Mouse (Mus musculus) liver, embryonic 13.5 days (tissue): ENCODE data around the gene Gng2. TPM values are rescaled to one million over a fixed set of nuclear protein-coding genes. Genes with fewer than 3 reads are reported as not detected.

Source experiments
- ATAC-seq: fragments of 200-750 bp; cut with Nextera tagmentation; 2 replicates; pipeline ENCODE4 v1.8.0; 2017; ENCODE audit warnings: low read depth, mild to moderate bottlenecking, moderate number of reproducible peaks, moderate library complexity
- DNase-seq: peaks from one replicate; pipeline ENCODE4 v3.0.0; 2022
- H3K27ac ChIP-seq: fragments of 300-500 bp; sonication (generic); 2 replicates; pipeline ENCODE4 v1.5.1; 2015; ENCODE audit warnings: moderate library complexity, mild to moderate bottlenecking, inconsistent platforms
- H3K27me3 ChIP-seq: fragments of 300-500 bp; sonication (generic); 2 replicates; pipeline ENCODE4 v1.6.1; 2015; ENCODE audit warnings: mild to moderate bottlenecking, inconsistent platforms
- H3K36me3 ChIP-seq: fragments of 300-500 bp; sonication (generic); 2 replicates; pipeline ENCODE4 v1.6.1; 2015; ENCODE audit warnings: mild to moderate bottlenecking, inconsistent platforms
- H3K4me1 ChIP-seq: fragments of 300-500 bp; sonication (generic); replicated peaks from 2 replicates; pipeline ENCODE4 v1.6.1; 2015; ENCODE audit warnings: inconsistent platforms
- H3K4me2 ChIP-seq: fragments of 300-500 bp; sonication (generic); 2 replicates; pipeline ENCODE4 v1.6.1; 2015; ENCODE audit warnings: inconsistent platforms, mild to moderate bottlenecking, moderate library complexity
- H3K4me3 ChIP-seq: fragments of 300-500 bp; sonication (generic); replicated peaks from 2 replicates; pipeline ENCODE4 v1.5.1; 2015; ENCODE audit warnings: mild to moderate bottlenecking, inconsistent platforms
- H3K9ac ChIP-seq: fragments of 300-500 bp; sonication (generic); 2 replicates; pipeline ENCODE4 v1.6.1; 2015; ENCODE audit warnings: mild to moderate bottlenecking, inconsistent platforms
- H3K9me3 ChIP-seq: fragments of 300-500 bp; sonication (generic); replicated peaks from 2 replicates; pipeline ENCODE4 v1.6.1; 2016; ENCODE audit warnings: inconsistent platforms
- WGBS: fragments of 180-500 bp; shearing (Covaris S2); methylation state at CpG from one replicate; pipeline ENCODE4 v1.1.7; 2015; ENCODE audit not compliant: insufficient replicate concordance; 5-methylcytosine and 5-hydroxymethylcytosine counted together
- polyA plus RNA-seq: library from polyadenylated mRNA; unstranded; fragments of >200 nt; fragmentation: Nextera tagmentation; extraction: Ambion mirVana; gene quantifications from 2 replicates; pipeline ENCODE4 v1.2.1, GENCODE M21; 2015

Gng2 gene
- polyA plus RNA-seq, 1 experiment from 2014 or later, result 8.8 TPM

GRCm38 (mm10) chr14:19927879-19928278 is 49.5 kb downstream of the Gng2 start:
- Histone ChIP-seq H3K4me2 (no peak overlapping the region), H3K9ac (no peak overlapping the region), H3K36me3 (no peaks in the 10 kb centered on the region), H3K4me1 (peaks cover 33% of the 10 kb centered on the region), H3K4me3 (no peak overlapping the region), H3K27ac (peak overlapping the region; percentile 39; the same call in 1 of the 2 replicates), H3K27me3 (no peaks in the 10 kb centered on the region), H3K9me3 (no peaks in the 10 kb centered on the region)
- ATAC-seq, result peak; percentile 96
- peak; percentile 39 for DNase-seq
- 16% methylated on average over 6 of the region's 6 CpGs for WGBS

GRCm38 (mm10) chr14:19927156-19927555 is 50.3 kb downstream of the Gng2 start:
- H3K27ac ChIP-seq, result no peak overlapping the region; the same call in 1 of the 2 replicates

GRCm38 (mm10) chr14:19926312-19926711 is 51.1 kb downstream of the Gng2 start:
- Histone ChIP-seq H3K36me3 (no peaks in the 10 kb centered on the region), H3K9ac (no peak overlapping the region), H3K27me3 (no peaks in the 10 kb centered on the region), H3K9me3 (no peaks in the 10 kb centered on the region), H3K27ac (no peak overlapping the region), H3K4me3 (no peak overlapping the region), H3K4me1 (peaks cover 33% of the 10 kb centered on the region), H3K4me2 (no peak overlapping the region)
- no peak for ATAC-seq
- no peak for DNase-seq
- WGBS, result 54% methylated on average over 8 of the region's 8 CpGs

More at GRCm38 (mm10) chr14:19927156-19927555, 50.3 kb downstream of the Gng2 start:
- Histone ChIP-seq H3K4me2 (no peak overlapping the region), H3K27me3 (no peaks in the 10 kb centered on the region), H3K4me1 (peaks cover 33% of the 10 kb centered on the region), H3K9me3 (no peaks in the 10 kb centered on the region), H3K36me3 (no peaks in the 10 kb centered on the region), H3K9ac (no peak overlapping the region), H3K4me3 (no peak overlapping the region)
- DNase-seq, result no peak
- no peak for ATAC-seq
- WGBS, result 68% methylated on average over 2 of the region's 2 CpGs

- Histone ChIP-seq H3K4me1 (peaks cover 33% of the 10 kb centered on the region), H3K9ac (no peak overlapping the region), H3K36me3 (no peaks in the 10 kb centered on the region), H3K9me3 (no peaks in the 10 kb centered on the region), H3K27ac (no peak overlapping the region), H3K4me3 (no peak overlapping the region), H3K27me3 (no peaks in the 10 kb centered on the region), H3K4me2 (no peak overlapping the region)
- DNase-seq, result no peak
- WGBS, result 61% methylated on average over 6 of the region's 6 CpGs
- no peak for ATAC-seq
Measured at GRCm38 (mm10) chr14:19925157-19925556, 52.3 kb downstream of the Gng2 start.

GRCm38 (mm10) chr14:19924086-19924485 is 53.3 kb downstream of the Gng2 start:
- Histone ChIP-seq H3K27me3 (no peaks in the 10 kb centered on the region), H3K36me3 (no peaks in the 10 kb centered on the region), H3K27ac (no peak overlapping the region), H3K4me2 (no peak overlapping the region), H3K4me3 (no peak overlapping the region), H3K9me3 (no peaks in the 10 kb centered on the region), H3K9ac (no peak overlapping the region), H3K4me1 (peaks cover 33% of the 10 kb centered on the region)
- ATAC-seq, result no peak
- 70% methylated on average over 2 of the region's 2 CpGs for WGBS
- DNase-seq, result no peak

- WGBS, result 64% methylated on average over 13 of the region's 13 CpGs
- no peaks in the 10 kb centered on the region for H3K27me3 ChIP-seq
Measured at GRCm38 (mm10) chr14:19920254-19920691, 57.2 kb downstream of the Gng2 start.

GRCm38 (mm10) chr14:19919789-19920188 is 57.6 kb downstream of the Gng2 start:
- no peaks in the 10 kb centered on the region for H3K9me3 ChIP-seq
- no peak overlapping the region for H3K4me3 ChIP-seq
- 66% methylated on average over 7 of the region's 7 CpGs for WGBS
- no peaks in the 10 kb centered on the region for H3K36me3 ChIP-seq
- DNase-seq (no peak), ATAC-seq (no peak)
- no peak overlapping the region for H3K27ac ChIP-seq
- no peaks in the 10 kb centered on the region for H3K4me1 ChIP-seq
- no peak overlapping the region for H3K4me2 ChIP-seq
- no peaks in the 10 kb centered on the region for H3K27me3 ChIP-seq
- no peak overlapping the region for H3K9ac ChIP-seq

More at GRCm38 (mm10) chr14:19920254-19920691, 57.2 kb downstream of the Gng2 start:
- no peak overlapping the region for H3K9ac ChIP-seq
- H3K4me1 ChIP-seq, result peaks cover 5% of the 10 kb centered on the region
- no peak overlapping the region for H3K4me2 ChIP-seq
- H3K4me3 ChIP-seq, result no peak overlapping the region
- no peak overlapping the region for H3K27ac ChIP-seq
- no peak for ATAC-seq
- no peaks in the 10 kb centered on the region for H3K36me3 ChIP-seq
- no peak for DNase-seq
- no peaks in the 10 kb centered on the region for H3K9me3 ChIP-seq

- ATAC-seq (no peak), DNase-seq (no peak)
- no peak overlapping the region for H3K27ac ChIP-seq
- H3K4me2 ChIP-seq, result no peak overlapping the region
- H3K27me3 ChIP-seq, result no peaks in the 10 kb centered on the region
- H3K4me1 ChIP-seq, result no peaks in the 10 kb centered on the region
- H3K9ac ChIP-seq, result no peak overlapping the region
- 74% methylated on average over 7 of the region's 7 CpGs for WGBS
- H3K9me3 ChIP-seq, result no peaks in the 10 kb centered on the region
- no peak overlapping the region for H3K4me3 ChIP-seq
- no peaks in the 10 kb centered on the region for H3K36me3 ChIP-seq
Measured at GRCm38 (mm10) chr14:19917534-19917933, 59.9 kb downstream of the Gng2 start.

- H3K36me3 ChIP-seq, result no peaks in the 10 kb centered on the region
- no peaks in the 10 kb centered on the region for H3K9me3 ChIP-seq
- ATAC-seq (no peak), DNase-seq (no peak)
- H3K9ac ChIP-seq, result no peak overlapping the region
- H3K27ac ChIP-seq, result no peak overlapping the region
- whole genome bisulfite sequencing, result 73% methylated on average over 2 of the region's 2 CpGs
- no peaks in the 10 kb centered on the region for H3K4me1 ChIP-seq
- no peaks in the 10 kb centered on the region for H3K27me3 ChIP-seq
- H3K4me2 ChIP-seq, result no peak overlapping the region
- no peak overlapping the region for H3K4me3 ChIP-seq
Measured at GRCm38 (mm10) chr14:19916315-19916714, 61.1 kb downstream of the Gng2 start.

GRCm38 (mm10) chr14:19912891-19913290 is 64.5 kb downstream of the Gng2 start:
- H3K4me2 ChIP-seq, result no peak overlapping the region
- H3K27me3 ChIP-seq, result no peaks in the 10 kb centered on the region
- H3K4me3 ChIP-seq, result no peak overlapping the region
- H3K27ac ChIP-seq, result no peak overlapping the region
- WGBS, result 59% methylated on average over 3 of the region's 3 CpGs
- ATAC-seq (no peak), DNase-seq (no peak)
- H3K9ac ChIP-seq, result no peak overlapping the region
- no peaks in the 10 kb centered on the region for H3K4me1 ChIP-seq
- no peaks in the 10 kb centered on the region for H3K36me3 ChIP-seq
- H3K9me3 ChIP-seq, result no peaks in the 10 kb centered on the region

- Histone ChIP-seq H3K36me3 (no peaks in the 10 kb centered on the region), H3K4me1 (no peaks in the 10 kb centered on the region), H3K4me2 (no peak overlapping the region), H3K27ac (no peak overlapping the region), H3K4me3 (no peak overlapping the region), H3K27me3 (no peaks in the 10 kb centered on the region), H3K9ac (no peak overlapping the region), H3K9me3 (no peaks in the 10 kb centered on the region)
- WGBS, result 70% methylated on average over 5 of the region's 5 CpGs
- no peak for ATAC-seq
- no peak for DNase-seq
Measured at GRCm38 (mm10) chr14:19905615-19906014, 71.8 kb downstream of the Gng2 start.

- Histone ChIP-seq H3K27ac (no peak overlapping the region), H3K36me3 (no peaks in the 10 kb centered on the region), H3K27me3 (no peaks in the 10 kb centered on the region), H3K4me1 (no peaks in the 10 kb centered on the region), H3K4me3 (no peak overlapping the region), H3K4me2 (no peak overlapping the region), H3K9ac (no peak overlapping the region), H3K9me3 (no peaks in the 10 kb centered on the region)
- no peak for ATAC-seq
- no peak for DNase-seq
- WGBS, result 67% methylated on average over 3 of the region's 3 CpGs
Measured at GRCm38 (mm10) chr14:19904821-19905220, 72.6 kb downstream of the Gng2 start.
